Comparison of ENCODE assay signal across 24 mouse cellular contexts in genomic region chr2:125630010-125630409, GRCm38 (mm10). TPM values are rescaled to one million over a fixed set of nuclear protein-coding genes. Genes with fewer than 3 reads are reported as not detected.
DNase-seq lines count a peak whose midpoint lies in the region; ATAC-seq lines count a peak whose summit lies in the region.
"Had no signal": no experiment of that assay in that cellular context is flagged by ENCODE, and none has a peak within 500 bp of the region (broad histone marks: within the 10 kb centered on the region; RNA-seq: fewer than 3 reads in every experiment).

No protein-coding gene starts in this region.

- no peaks in the 10 kb centered on the region for H3K9me3 ChIP-seq in heart, embryonic 10.5 days
- no peaks in the 10 kb centered on the region for H3K9me3 ChIP-seq in heart, embryonic 13.5 days
- H3K9me3 ChIP-seq in heart, embryonic 16.5 days (replicated peaks; ENCODE audit: control insufficient read depth, low read length): no peaks in the 10 kb centered on the region
- H3K9me3 ChIP-seq: forebrain, embryonic 10.5 days; forebrain, embryonic 13.5 days; G1E; hindbrain, embryonic 12.5 days; hindbrain, embryonic 15.5 days; kidney, embryonic 15.5 days had no signal

- no peaks in the 10 kb centered on the region for H3K27me3 ChIP-seq in heart, embryonic 10.5 days (ENCODE audit: insufficient read depth, poor library complexity, severe bottlenecking)
- no peaks in the 10 kb centered on the region for H3K27me3 ChIP-seq in heart, embryonic 13.5 days (replicated peaks)
- H3K27me3 ChIP-seq in heart, embryonic 16.5 days (ENCODE audit: control insufficient read depth, insufficient read depth, low read length): no peaks in the 10 kb centered on the region
- H3K27me3 ChIP-seq: forebrain, embryonic 13.5 days; hindbrain, embryonic 12.5 days; hindbrain, embryonic 15.5 days; kidney, embryonic 15.5 days had no signal

- H3K4me3 ChIP-seq in heart, embryonic 10.5 days: no peak overlapping the region
- H3K4me3 ChIP-seq in heart, embryonic 13.5 days: no peak overlapping the region
- no peak overlapping the region for H3K4me3 ChIP-seq in heart, embryonic 16.5 days (ENCODE audit: low read length)
- H3K4me3 ChIP-seq: forebrain, embryonic 10.5 days; forebrain, embryonic 13.5 days; hindbrain, embryonic 12.5 days; hindbrain, embryonic 15.5 days; kidney, embryonic 15.5 days had no signal

- intact Hi-C loops in heart, postnatal 14 days (cut with DNase I): no loop called here

- peaks cover 20% of the 10 kb centered on the region for H3K4me1 ChIP-seq in heart, embryonic 10.5 days
- peaks cover 31% of the 10 kb centered on the region for H3K4me1 ChIP-seq in heart, embryonic 13.5 days
- peaks cover 14% of the 10 kb centered on the region for H3K4me1 ChIP-seq in heart, embryonic 16.5 days (ENCODE audit: control insufficient read depth, insufficient read depth, low read length)
- H3K4me1 ChIP-seq: forebrain, embryonic 13.5 days; hindbrain, embryonic 12.5 days had no signal

- H3K27ac ChIP-seq in heart, embryonic 10.5 days: peak overlapping the region; percentile 25; the same call in 1 of the 2 replicates
- H3K27ac ChIP-seq in heart, embryonic 13.5 days (replicated peaks): peak overlapping the region; percentile 84
- peak overlapping the region; percentile 76 for H3K27ac ChIP-seq in heart, embryonic 16.5 days (ENCODE audit: low read length)
- H3K27ac ChIP-seq: forebrain, embryonic 10.5 days; forebrain, embryonic 13.5 days; hindbrain, embryonic 12.5 days; hindbrain, embryonic 15.5 days; kidney, embryonic 15.5 days had no signal

- no peak for ATAC-seq in heart, embryonic 13.5 days (ENCODE audit: extremely low read depth, insufficient number of reproducible peaks, low FRiP score, low TSS enrichment)
- peak; percentile 41; the same call in 1 of the 2 replicates for ATAC-seq in heart, embryonic 16.5 days (replicated peaks; ENCODE audit: extremely low read depth, insufficient read depth, low FRiP score)
- ATAC-seq: forebrain, embryonic 13.5 days; forebrain, embryonic 16.5 days; intestine, postnatal 0 days; Patski had no signal

- WGBS in heart, embryonic 10.5 days: 65% methylated on average over 2 of the region's 2 CpGs
- 59% methylated on average over 2 of the region's 2 CpGs for WGBS in heart, embryonic 13.5 days
- WGBS in heart, embryonic 16.5 days: 48% methylated on average over 2 of the region's 2 CpGs

- H3K4me2 ChIP-seq in heart, embryonic 13.5 days: no peak overlapping the region
- no peak overlapping the region for H3K4me2 ChIP-seq in heart, embryonic 16.5 days (ENCODE audit: low read depth, low read length)
- H3K4me2 ChIP-seq: forebrain, embryonic 13.5 days; hindbrain, embryonic 12.5 days; hindbrain, embryonic 15.5 days; kidney, embryonic 15.5 days had no signal

- no peaks in the 10 kb centered on the region for H3K36me3 ChIP-seq in heart, embryonic 10.5 days
- no peaks in the 10 kb centered on the region for H3K36me3 ChIP-seq in heart, embryonic 13.5 days
- no peaks in the 10 kb centered on the region for H3K36me3 ChIP-seq in heart, embryonic 16.5 days (ENCODE audit: control insufficient read depth, insufficient read depth)
- H3K36me3 ChIP-seq: forebrain, embryonic 10.5 days; G1E; hindbrain, embryonic 12.5 days; hindbrain, embryonic 15.5 days; kidney, embryonic 15.5 days had no signal

- no peak for DNase-seq in heart, embryonic 10.5 days (ENCODE audit: low spot score)
- DNase-seq in heart, adult 8-10 months (ENCODE audit: low spot score): no peak
- DNase-seq in heart, postnatal 14 days: no peak
- no peak for DNase-seq in thymus, postnatal 10 days (ENCODE audit: low spot score in 2 of 2)
- DNase-seq: adrenal gland, postnatal 10 days; adrenal gland, postnatal 36 days; B cell, adult 2 months; cerebellum, adult 18-20 months; cerebellum, adult 9-10 months; cerebellum, postnatal 14 days; gastrocnemius, postnatal 10 days; gastrocnemius, postnatal 36 days; kidney, adult 2 months had no signal

- no peak overlapping the region for H3K9ac ChIP-seq in heart, embryonic 13.5 days
- no peak overlapping the region for H3K9ac ChIP-seq in heart, embryonic 16.5 days (ENCODE audit: low read length)
- H3K9ac ChIP-seq: forebrain, embryonic 13.5 days; hindbrain, embryonic 12.5 days; hindbrain, embryonic 15.5 days; kidney, embryonic 15.5 days had no signal

RNA-seq across cellular contexts. Expression of gene Cep152, which starts 5.1 kb away (rescaled TPM):
- polyA plus RNA-seq in heart, embryonic 10.5 days (2016; fragmentation: Nextera tagmentation; extraction: Ambion mirVana): 7.0 and 7.1 TPM in 2 replicates
- 1 to 10 TPM; 1.3 to 1.6 (median 1.5) TPM for total RNA-seq in heart, adult 8-10 months (2022)
- 3.2 and 3.8 TPM in 2 replicates for polyA plus RNA-seq in heart, embryonic 13.5 days (2015; fragmentation: Nextera tagmentation; extraction: Ambion mirVana)
- total RNA-seq in heart, postnatal 14 days (2021): 1 to 10 TPM; 2.1 TPM
- polyA plus RNA-seq in heart, embryonic 16.5 days (2015; fragmentation: Nextera tagmentation; extraction: Ambion mirVana): 4.2 and 4.7 TPM in 2 replicates

RNA-seq across cellular contexts. Expression of gene Eid1, which starts 42.9 kb away (rescaled TPM):
- 124 and 142 TPM in 2 replicates for polyA plus RNA-seq in heart, embryonic 10.5 days (2016; fragmentation: Nextera tagmentation; extraction: Ambion mirVana)
- 10 to 100 TPM; 46.5 to 54.1 (median 48.9) TPM for total RNA-seq in heart, adult 8-10 months (2022)
- polyA plus RNA-seq in heart, embryonic 13.5 days (2015; fragmentation: Nextera tagmentation; extraction: Ambion mirVana): 144 and 149 TPM in 2 replicates
- total RNA-seq in heart, postnatal 14 days (2021): 10 to 100 TPM; 57.6 to 59.5 TPM
- 112 and 128 TPM in 2 replicates for polyA plus RNA-seq in heart, embryonic 16.5 days (2015; fragmentation: Nextera tagmentation; extraction: Ambion mirVana)
- polyA plus RNA-seq: G1E had no signal

Comparison
In these comparisons a context has a peak if more than half of its experiments do, and no peak if none do; other contexts are left out.
1. H3K27ac ChIP-seq: peak in every context shown above with its lines; median percentile 84 in heart, embryonic 13.5 days; 76 in heart, embryonic 16.5 days; 25 in heart, embryonic 10.5 days.